Mouse (Mus musculus) layer of hippocampus, adult 2 months (tissue): ENCODE results near the gene Thsd7b. TPM values are rescaled to one million over a fixed set of nuclear protein-coding genes. Genes with fewer than 3 reads are reported as not detected.
"Not testable (repeated sequence)": the region's sequence is repeated elsewhere in the genome, so short reads cannot be mapped to it uniquely, and the experiment has no call there.

ENCODE experiments used
- DNase-seq, 2 experiments: peaks; one replicate each; pipeline ENCODE4 v3.0.0; 2022; ENCODE audit warnings: low spot score in 2 of 2
- H3K27ac ChIP-seq: fragments of 200-600 bp; 2 replicates; pipeline ENCODE4 v1.8.1; 2022
- H3K4me3 ChIP-seq: fragments of 200-600 bp; 2 replicates; pipeline ENCODE4 v1.8.1; 2022; ENCODE audit warnings: mild to moderate bottlenecking
- CTCF ChIP-seq: fragments of 200-600 bp; conservative IDR thresholded peaks from 2 replicates; pipeline ENCODE4 v1.8.1; 2022; ENCODE audit warnings: antibody characterized with exemption, mild to moderate bottlenecking, moderate library complexity
- total RNA-seq, 2 experiments: library from RNA; stranded (reverse); gene quantifications; 2 replicates each; pipeline ENCODE4 v1.2.3; 2021

The Thsd7b gene
- total RNA-seq, 2 experiments from 2014 or later, result 16.0 to 17.8 TPM

DNA sequence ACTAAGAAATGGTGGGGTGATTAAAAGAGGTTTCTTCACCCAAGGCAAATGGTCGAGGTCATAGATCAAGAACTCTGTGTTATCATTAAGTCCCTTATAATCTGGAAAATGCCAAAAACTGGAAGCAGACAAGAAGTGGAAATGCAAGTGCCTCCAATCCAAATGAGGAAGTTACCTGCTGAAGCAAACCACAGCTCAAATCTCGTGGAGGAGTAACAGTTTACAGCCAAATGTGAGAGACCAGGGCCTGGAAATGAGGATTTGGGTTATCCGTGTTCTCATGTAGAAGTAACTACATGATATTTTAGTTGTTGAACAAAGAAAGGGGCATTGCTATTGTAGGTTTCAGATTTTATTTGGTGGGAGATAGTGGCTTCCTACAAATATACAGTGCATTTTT lies 335.3 kb downstream of the Thsd7b start:
- no peak for TF ChIP-seq CTCF
- Histone ChIP-seq H3K27ac (no peak overlapping the region), H3K4me3 (no peak overlapping the region)
- no peak for DNase-seq

DNA sequence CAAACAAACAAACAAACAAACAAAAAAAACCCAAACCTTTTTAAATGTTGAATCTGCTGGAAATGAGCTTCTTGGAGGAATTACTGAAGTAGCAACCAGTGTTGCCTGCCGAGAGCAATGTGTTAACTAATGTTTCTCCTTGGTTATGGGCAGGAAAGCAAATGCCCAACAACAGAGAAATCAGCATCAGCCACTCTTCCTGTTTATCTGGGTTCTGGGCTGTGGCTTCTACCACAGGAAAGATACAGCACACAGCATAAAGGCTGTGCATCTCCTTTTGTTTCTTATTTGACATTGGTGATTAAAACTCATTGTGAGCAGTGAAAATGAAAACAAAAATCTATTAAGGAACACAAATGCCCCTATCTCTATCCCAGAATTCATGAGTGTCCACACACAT lies 343.0 kb downstream of the Thsd7b start:
- no peak overlapping the region for H3K4me3 ChIP-seq
- DNase-seq, result no peak
- H3K27ac ChIP-seq, result no peak overlapping the region
- no peak for TF ChIP-seq CTCF

DNA sequence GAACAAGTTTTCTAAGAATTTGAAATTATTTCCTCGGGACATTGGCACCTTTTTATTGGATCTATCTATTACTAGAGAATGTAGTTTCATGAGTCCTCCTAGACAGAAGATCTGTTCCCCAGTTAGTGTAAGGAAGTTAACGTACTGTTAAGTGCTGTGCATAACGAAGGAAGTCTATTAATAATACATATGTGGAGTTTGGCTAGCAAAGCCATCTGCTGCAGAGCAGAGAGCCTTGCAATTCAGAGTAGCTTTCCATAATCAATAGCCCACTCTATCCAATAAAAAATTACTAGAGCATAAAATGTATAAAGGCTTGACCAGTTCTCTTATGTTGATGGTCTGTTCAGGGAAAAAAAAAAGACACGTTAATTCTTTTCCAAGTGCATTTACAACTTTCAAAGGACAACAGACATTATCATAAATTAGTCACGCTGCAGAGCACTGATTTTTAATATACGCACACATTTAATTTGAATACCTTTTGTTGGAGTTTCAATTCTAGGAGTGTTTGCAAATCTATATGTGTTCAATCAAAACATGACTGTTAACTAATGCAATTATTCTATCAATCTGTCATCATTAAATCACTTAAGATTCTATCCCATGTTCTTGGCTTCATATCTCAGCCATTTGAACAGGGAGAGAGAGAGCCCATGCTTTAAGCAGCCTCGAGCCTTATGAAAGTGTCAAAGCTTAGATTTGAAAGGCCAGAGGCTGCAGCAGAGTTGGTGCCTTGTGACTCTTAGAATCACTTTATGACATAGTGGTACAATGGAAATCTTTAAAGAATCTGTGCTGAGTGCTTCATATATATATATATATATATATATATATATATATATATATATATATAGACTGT lies 346.6 kb downstream of the Thsd7b start:
- TF ChIP-seq CTCF, result no peak
- H3K27ac ChIP-seq, result no peak overlapping the region
- no peak for DNase-seq
- H3K4me3 ChIP-seq, result no peak overlapping the region

DNA sequence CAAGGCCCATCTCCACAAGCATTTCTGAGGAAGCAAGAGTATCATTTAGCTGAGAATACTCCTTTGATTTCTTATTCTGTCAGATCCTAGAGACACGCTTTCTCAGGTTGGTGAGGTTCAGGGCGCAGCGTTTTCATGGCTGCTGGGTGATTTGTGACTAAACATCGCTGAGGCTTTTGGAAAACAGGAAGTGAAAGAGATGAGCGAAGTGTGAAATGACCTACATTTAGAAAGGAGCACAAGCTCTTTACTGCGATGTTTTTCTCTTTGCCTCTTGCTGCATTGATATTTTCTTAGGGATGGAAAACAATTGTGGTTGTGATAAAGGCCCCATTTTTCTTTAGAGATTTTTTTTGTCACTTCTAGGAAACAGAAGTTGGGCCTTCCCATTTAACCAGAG lies 351.4 kb downstream of the Thsd7b start:
- no peak overlapping the region for H3K27ac ChIP-seq
- no peak for DNase-seq
- TF ChIP-seq CTCF, result no peak
- no peak overlapping the region for H3K4me3 ChIP-seq

GRCm38 (mm10) chr1:129635146-129635545 lies 362.0 kb downstream of the Thsd7b start:
- no peak overlapping the region for H3K27ac ChIP-seq
- H3K4me3 ChIP-seq, result no peak overlapping the region
- TF ChIP-seq CTCF, result no peak
- no peak for DNase-seq

GRCm38 (mm10) chr1:129644252-129644861 lies 371.3 kb downstream of the Thsd7b start:
- Histone ChIP-seq H3K4me3 (no peak overlapping the region), H3K27ac (no peak overlapping the region)
- no peak for TF ChIP-seq CTCF
- no peak for DNase-seq

GRCm38 (mm10) chr1:129651448-129651847 lies 378.3 kb downstream of the Thsd7b start:
- DNase-seq, H3K27ac ChIP-seq: not testable (repeated sequence)

DNA sequence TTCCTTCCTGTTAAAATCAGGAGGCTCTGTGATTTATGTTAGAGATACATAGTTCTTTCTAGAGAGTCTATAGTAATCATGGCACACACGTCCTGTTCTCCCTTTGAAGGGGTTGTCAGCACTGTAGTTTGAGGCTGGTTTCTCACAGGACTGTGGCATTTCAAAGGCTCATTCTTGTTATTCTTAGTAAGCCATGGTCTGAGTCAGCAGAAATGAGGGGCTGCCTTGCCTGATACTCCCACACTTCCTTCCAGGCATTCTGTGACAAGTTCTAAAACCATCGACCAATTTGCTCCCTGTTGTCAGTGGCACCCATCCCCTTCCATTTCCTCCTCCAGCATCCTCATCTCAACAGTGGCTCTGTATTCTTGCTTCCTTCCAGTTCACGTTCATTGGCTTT lies 384.9 kb downstream of the Thsd7b start:
- no peak for TF ChIP-seq CTCF
- no peak overlapping the region for H3K4me3 ChIP-seq
- H3K27ac ChIP-seq, result no peak overlapping the region
- no peak for DNase-seq

More at GRCm38 (mm10) chr1:129651448-129651847, 378.3 kb downstream of the Thsd7b start:
- not testable (repeated sequence) for H3K4me3 ChIP-seq

GRCm38 (mm10) chr1:129675878-129676277 lies 402.8 kb downstream of the Thsd7b start:
- Histone ChIP-seq H3K27ac (no peak overlapping the region), H3K4me3 (no peak overlapping the region)
- DNase-seq, result no peak
- TF ChIP-seq CTCF, result no peak

GRCm38 (mm10) chr1:129678851-129679250 lies 405.7 kb downstream of the Thsd7b start:
- TF ChIP-seq CTCF, result no peak
- Histone ChIP-seq H3K27ac (no peak overlapping the region), H3K4me3 (no peak overlapping the region)
- DNase-seq, result no peak

- DNase-seq, result no peak
- H3K4me3 ChIP-seq, result no peak overlapping the region
- H3K27ac ChIP-seq, result no peak overlapping the region
- no peak for TF ChIP-seq CTCF
These were observed 432.6 kb downstream of the Thsd7b start for GRCm38 (mm10) chr1:129705701-129706100.

- no peak for TF ChIP-seq CTCF
These were observed 439.6 kb downstream of the Thsd7b start for GRCm38 (mm10) chr1:129712706-129713105.

GRCm38 (mm10) chr1:129713571-129713970 lies 440.5 kb downstream of the Thsd7b start:
- no peak for TF ChIP-seq CTCF
- DNase-seq, result no peak
- no peak overlapping the region for H3K4me3 ChIP-seq
- H3K27ac ChIP-seq, result no peak overlapping the region

More at GRCm38 (mm10) chr1:129712706-129713105, 439.6 kb downstream of the Thsd7b start:
- peak; percentile 44 to 62 for DNase-seq
- Histone ChIP-seq H3K4me3 (no peak overlapping the region), H3K27ac (0 out of 2 replicates have a peak overlapping the region, but pooled peaks have one; percentile 15)

DNA sequence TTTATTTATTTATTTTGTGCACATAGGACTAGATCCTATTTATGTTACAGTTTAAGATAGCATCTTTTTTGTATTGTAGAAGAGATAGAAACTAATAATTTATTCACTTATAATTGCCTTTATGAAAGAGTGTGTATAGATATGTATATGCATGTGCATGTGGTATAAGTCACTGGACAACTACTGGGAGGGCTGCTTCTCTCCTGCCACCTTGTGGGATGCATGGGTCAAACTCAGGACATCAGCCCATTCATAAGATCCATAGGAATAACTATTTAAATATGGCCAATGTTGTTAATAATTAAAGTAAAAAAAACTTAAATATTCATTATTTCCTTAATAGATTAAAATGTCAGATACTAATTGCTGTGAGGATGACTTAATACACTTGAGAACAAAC lies 446.5 kb downstream of the Thsd7b start:
- H3K4me3 ChIP-seq, result no peak overlapping the region
- no peak for TF ChIP-seq CTCF
- no peak overlapping the region for H3K27ac ChIP-seq
- DNase-seq, result no peak
